Comparison of ENCODE assay signal across 19 mouse cellular contexts in the genomic region with DNA sequence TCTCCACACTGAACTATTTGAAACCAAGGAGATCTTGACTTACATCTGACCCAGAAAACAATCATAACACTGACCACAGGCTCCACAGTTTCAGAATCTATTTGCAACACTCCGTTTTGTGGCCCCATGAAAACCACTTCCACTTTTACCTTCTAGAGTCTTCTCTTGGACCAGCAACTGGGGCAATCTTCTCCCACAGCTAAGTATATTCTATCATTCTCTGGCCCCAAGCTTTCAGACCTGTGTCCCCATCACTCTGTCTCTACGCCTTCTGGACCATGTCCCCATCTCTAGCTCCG.
DNase-seq lines count a peak whose midpoint lies in the region; ATAC-seq and TF ChIP-seq lines count a peak whose summit lies in the region.
"Had no signal": no experiment of that assay in that cellular context is flagged by ENCODE, and none has a peak within 500 bp of the region (broad histone marks: within the 10 kb centered on the region; RNA-seq: fewer than 3 reads in every experiment).

No protein-coding gene starts in this region.

- no peak overlapping the region for H3K4me3 ChIP-seq in forebrain, embryonic 13.5 days
- H3K4me3 ChIP-seq in forebrain, embryonic 14.5 days (ENCODE audit: low read depth, low read length): no peak overlapping the region
- H3K4me3 ChIP-seq in liver, postnatal 0 days (ENCODE audit: low read depth, low read length): no peak overlapping the region
- no peak overlapping the region for H3K4me3 ChIP-seq in CH12.LX (replicated peaks in 1 of 3; ENCODE audit: low read depth in 2 of 3, low read length in 2 of 3, poor library complexity in 1 of 3)
- H3K4me3 ChIP-seq: heart, embryonic 10.5 days; left cerebral cortex, adult 2 months; liver, embryonic 13.5 days; neural tube, embryonic 12.5 days had no signal

- no peaks in the 10 kb centered on the region for H3K27me3 ChIP-seq in forebrain, embryonic 13.5 days
- no peaks in the 10 kb centered on the region for H3K27me3 ChIP-seq in forebrain, embryonic 14.5 days (replicated peaks; ENCODE audit: control insufficient read depth, insufficient read depth, low read length)
- H3K27me3 ChIP-seq in liver, postnatal 0 days (ENCODE audit: insufficient read depth, low read length): no peaks in the 10 kb centered on the region
- H3K27me3 ChIP-seq in CH12.LX (replicated peaks): no peaks in the 10 kb centered on the region
- H3K27me3 ChIP-seq: liver, embryonic 13.5 days; neural tube, embryonic 12.5 days; Patski had no signal

- dilution Hi-C loops in CH12.LX (cut with MboI; ENCODE audit: extremely low pct_ligation_motif_present, extremely low pct_unique_long_range_greater_than_20kb, low sequenced_read_pairs): no loop called here

- WGBS in forebrain, embryonic 13.5 days: 89% methylated on average over 3 of the region's 3 CpGs
- 92% methylated on average over 3 of the region's 3 CpGs for WGBS in forebrain, embryonic 14.5 days
- WGBS in liver, postnatal 0 days (ENCODE audit: insufficient replicate concordance): 48% methylated on average over 3 of the region's 3 CpGs

- H3K36me3 ChIP-seq in forebrain, embryonic 13.5 days (ENCODE audit: poor library complexity, severe bottlenecking): 0 out of 2 replicates have a peak, but pooled peaks cover 3% of the 10 kb centered on the region
- H3K36me3 ChIP-seq in forebrain, embryonic 14.5 days (ENCODE audit: control insufficient read depth, insufficient read depth, low read length): no peaks in the 10 kb centered on the region
- no peaks in the 10 kb centered on the region for H3K36me3 ChIP-seq in liver, postnatal 0 days (replicated peaks; ENCODE audit: insufficient read depth, low read length)
- peaks cover 5 to 61% of the 10 kb centered on the region in 2 experiments for H3K36me3 ChIP-seq in CH12.LX (replicated peaks in 1 of 2; ENCODE audit: control insufficient read depth in 1 of 2, insufficient read depth in 1 of 2, low read length in 1 of 2)
- H3K36me3 ChIP-seq: heart, embryonic 10.5 days; liver, embryonic 13.5 days had no signal

- peak overlapping the region; percentile 79 for H3K27ac ChIP-seq in forebrain, embryonic 13.5 days
- no peak overlapping the region; the same call in 1 of the 2 replicates for H3K27ac ChIP-seq in forebrain, embryonic 14.5 days (ENCODE audit: low read depth, low read length)
- H3K27ac ChIP-seq in liver, postnatal 0 days (ENCODE audit: low read depth): no peak overlapping the region
- peak overlapping the region; percentile 43 for H3K27ac ChIP-seq in CH12.LX (ENCODE audit: insufficient read depth, low read depth)
- H3K27ac ChIP-seq: heart, embryonic 10.5 days; hindbrain, postnatal 0 days; left cerebral cortex, adult 2 months; liver, embryonic 13.5 days; macrophage; neural tube, embryonic 12.5 days had no signal

- no peak for ATAC-seq in forebrain, embryonic 13.5 days
- no peak for ATAC-seq in forebrain, embryonic 14.5 days
- no peak for ATAC-seq in liver, postnatal 0 days
- ATAC-seq in megakaryocyte, adult 5-6 weeks (ENCODE audit: poor library complexity, severe bottlenecking): peak; percentile 75
- ATAC-seq: hindbrain, postnatal 0 days; Patski had no signal

- in situ Hi-C loops in CH12.LX (cut with MboI; ENCODE audit: low pct_ligation_motif_present, low pct_unique_long_range_greater_than_20kb, low sequenced_read_pairs): no loop called here

- no peak for DNase-seq in forebrain, embryonic 14.5 days (ENCODE audit: low spot score)
- DNase-seq in liver, postnatal 0 days: no peak
- DNase-seq in liver (no peak), CH12.LX (ENCODE audit: extremely low read depth) (peak; percentile 56)
- DNase-seq in urinary bladder, adult 2 months (ENCODE audit: low spot score): no peak
- DNase-seq in layer of hippocampus, postnatal 10 days (ENCODE audit: low spot score in 2 of 2): no peak
- DNase-seq: adrenal gland, adult 8-10 months; cerebellum, postnatal 10 days; heart, postnatal 10 days; liver, embryonic 13.5 days; right cerebral cortex, postnatal 4 days had no signal

- TF ChIP-seq POLR2A in CH12.LX (IDR thresholded peaks at IDR 0.05; ENCODE audit: low read depth, low read length): no peak

- TF ChIP-seq CTCF in liver, postnatal 0 days (IDR thresholded peaks at IDR 0.05; ENCODE audit: low read depth): no peak
- TF ChIP-seq CTCF in CH12.LX (conservative IDR thresholded peaks at IDR 0.05 in 1 of 2, IDR thresholded peaks at IDR 0.05 in 1 of 2; ENCODE audit: low read depth in 2 of 2, low read length in 2 of 2): no peak

- H3K9me3 ChIP-seq in forebrain, embryonic 13.5 days (replicated peaks): no peaks in the 10 kb centered on the region
- no peaks in the 10 kb centered on the region for H3K9me3 ChIP-seq in forebrain, embryonic 14.5 days (replicated peaks; ENCODE audit: control insufficient read depth, low read length)
- H3K9me3 ChIP-seq in liver, postnatal 0 days (ENCODE audit: low read length): no peaks in the 10 kb centered on the region
- H3K9me3 ChIP-seq in CH12.LX (replicated peaks; ENCODE audit: low read length): no peaks in the 10 kb centered on the region
- H3K9me3 ChIP-seq: heart, embryonic 10.5 days; liver, embryonic 13.5 days; neural tube, embryonic 12.5 days had no signal

- H3K9ac ChIP-seq in forebrain, embryonic 13.5 days: no peak overlapping the region
- no peak overlapping the region for H3K9ac ChIP-seq in forebrain, embryonic 14.5 days (ENCODE audit: low read length)
- no peak overlapping the region for H3K9ac ChIP-seq in liver, postnatal 0 days (replicated peaks)
- H3K9ac ChIP-seq in CH12.LX (ENCODE audit: insufficient read depth, low read depth): no peak overlapping the region
- H3K9ac ChIP-seq: liver, embryonic 13.5 days; neural tube, embryonic 12.5 days had no signal

- H3K4me2 ChIP-seq in forebrain, embryonic 13.5 days: no peak overlapping the region
- H3K4me2 ChIP-seq in forebrain, embryonic 14.5 days (ENCODE audit: low read length): no peak overlapping the region
- 0 out of 2 replicates have a peak overlapping the region, but pooled peaks have one; percentile 28 for H3K4me2 ChIP-seq in liver, postnatal 0 days (ENCODE audit: low read depth, low read length)
- H3K4me2 ChIP-seq in CH12.LX (ENCODE audit: insufficient read depth, low read depth, poor library complexity, severe bottlenecking): peak overlapping the region; percentile 62
- H3K4me2 ChIP-seq: liver, embryonic 13.5 days; neural tube, embryonic 12.5 days had no signal

- peaks cover 72% of the 10 kb centered on the region for H3K4me1 ChIP-seq in forebrain, embryonic 13.5 days
- peaks cover 35% of the 10 kb centered on the region for H3K4me1 ChIP-seq in forebrain, embryonic 14.5 days (ENCODE audit: control insufficient read depth, insufficient read depth, low read length)
- H3K4me1 ChIP-seq in liver, postnatal 0 days (ENCODE audit: insufficient read depth): peaks cover 27% of the 10 kb centered on the region; the same call in 1 of the 2 replicates
- peaks cover 47 to 95% of the 10 kb centered on the region in 2 experiments for H3K4me1 ChIP-seq in CH12.LX (ENCODE audit: control insufficient read depth in 1 of 2, insufficient read depth in 2 of 2)

- peaks cover 12% of the 10 kb centered on the region for H3K79me2 ChIP-seq in CH12.LX (replicated peaks; ENCODE audit: control insufficient read depth, extremely low read depth, insufficient read depth, poor library complexity, severe bottlenecking)

- TF ChIP-seq EP300 in liver, postnatal 0 days (IDR thresholded peaks at IDR 0.05; ENCODE audit: low read depth): no peak
- TF ChIP-seq EP300 in CH12.LX (IDR thresholded peaks at IDR 0.05; ENCODE audit: low read length): peak; percentile 86

- no peak; the same call in 1 of the 2 replicates for TF ChIP-seq RAD21 in CH12.LX (IDR thresholded peaks at IDR 0.05; ENCODE audit: low read depth, low read length)

TF ChIP-seq in CH12.LX, 34 proteins besides CTCF, POLR2A, EP300 and RAD21 (continues in another document):
- no peak for TF ChIP-seq NELFE (IDR thresholded peaks at IDR 0.05; ENCODE audit: low read depth, low read length)
- no peak for TF ChIP-seq USF2 (conservative IDR thresholded peaks at IDR 0.05; ENCODE audit: low read depth, low read length)
- 0 out of 2 replicates have a peak, but pooled peaks have one; percentile 62 for TF ChIP-seq MAFK (IDR thresholded peaks at IDR 0.05; ENCODE audit: insufficient replicate concordance, low read length)
- peak; percentile 58; the same call in 1 of the 2 replicates for TF ChIP-seq MAZ (IDR thresholded peaks at IDR 0.05; ENCODE audit: low read depth, low read length)
- no peak for TF ChIP-seq KAT2A (IDR thresholded peaks at IDR 0.05; ENCODE audit: insufficient replicate concordance, low read length)
- no peak for TF ChIP-seq JUND (conservative IDR thresholded peaks at IDR 0.05; ENCODE audit: low read depth, low read length)
- TF ChIP-seq SMC3 (IDR thresholded peaks at IDR 0.05; ENCODE audit: low read depth, low read length): no peak
- no peak for TF ChIP-seq NRF1 (IDR thresholded peaks at IDR 0.05; ENCODE audit: low read depth, low read length)
- no peak for TF ChIP-seq E2F4 (IDR thresholded peaks at IDR 0.05; ENCODE audit: insufficient replicate concordance, low read depth, low read length)
- TF ChIP-seq CHD1 (IDR thresholded peaks at IDR 0.05; ENCODE audit: low read depth, low read length): no peak
- TF ChIP-seq SIN3A (IDR thresholded peaks at IDR 0.05; ENCODE audit: low read length): peak; percentile 47; the same call in 1 of the 2 replicates
- peak; percentile 44 for TF ChIP-seq BHLHE40 (IDR thresholded peaks at IDR 0.05; ENCODE audit: low read depth, low read length)
- no peak for TF ChIP-seq TBP (conservative IDR thresholded peaks at IDR 0.05; ENCODE audit: low read depth, low read length)
- peak; percentile 83 for TF ChIP-seq IRF4 (IDR thresholded peaks at IDR 0.05; ENCODE audit: low read depth, low read length)
- TF ChIP-seq ZKSCAN1 (IDR thresholded peaks at IDR 0.05; ENCODE audit: borderline replicate concordance, low read depth, low read length): no peak
- no peak for TF ChIP-seq UBTF (IDR thresholded peaks at IDR 0.05; ENCODE audit: low read depth, low read length)
- TF ChIP-seq MAX (IDR thresholded peaks at IDR 0.05; ENCODE audit: low read length): no peak
- TF ChIP-seq ZC3H11A (IDR thresholded peaks at IDR 0.05; ENCODE audit: low read depth, low read length): no peak
- TF ChIP-seq JUN (IDR thresholded peaks at IDR 0.05; ENCODE audit: insufficient read depth, low read depth, low read length): no peak
- TF ChIP-seq CHD2 (IDR thresholded peaks at IDR 0.05; ENCODE audit: low read length): 0 out of 2 replicates have a peak, but pooled peaks have one; percentile 38
- TF ChIP-seq ELF1 (IDR thresholded peaks at IDR 0.05; ENCODE audit: low read depth, low read length): 0 out of 2 replicates have a peak, but pooled peaks have one; percentile 9
- peak; percentile 93 for TF ChIP-seq MEF2A (IDR thresholded peaks at IDR 0.05; ENCODE audit: borderline replicate concordance, low read depth, low read length)
- TF ChIP-seq PAX5 (IDR thresholded peaks at IDR 0.05; ENCODE audit: low read length): no peak
- TF ChIP-seq RCOR1 (conservative IDR thresholded peaks at IDR 0.05; ENCODE audit: low read depth, low read length): peak; percentile 49; the same call in 1 of the 2 replicates
- no peak for TF ChIP-seq ZMIZ1 (IDR thresholded peaks at IDR 0.05; ENCODE audit: low read depth, low read length)

Comparison
In these comparisons a context has a peak if more than half of its experiments do, and no peak if none do; other contexts are left out.
1. H3K27ac ChIP-seq: peak in forebrain, embryonic 13.5 days (single experiment) and CH12.LX (single experiment); none in forebrain, embryonic 14.5 days (single experiment) and liver, postnatal 0 days (single experiment).
2. H3K4me2 ChIP-seq: peak in liver, postnatal 0 days (single experiment) and CH12.LX (single experiment); none in forebrain, embryonic 13.5 days (single experiment) and forebrain, embryonic 14.5 days (single experiment).